Mouse (Mus musculus) ZHBTc4 (cell line): ENCODE data around the gene Ascc1.

Source experiments
- DNase-seq: peaks from one replicate; pipeline ENCODE4 v3.0.0-alpha.2; 2011; ENCODE audit warnings: low read depth, low spot score

Ascc1 gene

DNA sequence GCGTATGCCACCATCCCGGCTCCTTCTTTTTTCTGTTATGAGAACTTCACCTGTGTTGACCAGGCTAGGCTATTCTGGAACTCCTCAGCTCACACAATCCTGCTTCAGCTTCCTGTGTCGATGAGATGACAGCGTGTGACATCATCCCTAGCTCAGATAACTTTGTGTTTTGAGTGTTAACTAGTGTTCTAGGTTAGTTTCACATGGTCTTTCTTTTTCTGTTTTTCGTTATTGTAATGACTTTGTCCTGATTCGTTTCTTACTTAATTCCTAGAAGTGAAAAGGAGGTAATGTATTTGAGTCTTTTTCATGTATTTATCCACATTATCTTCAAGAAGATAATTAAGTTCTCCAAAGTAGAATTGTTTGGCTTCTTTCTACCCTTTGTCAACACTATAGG is 13.6 kb downstream of the Ascc1 start:
- no peak for DNase-seq

DNA sequence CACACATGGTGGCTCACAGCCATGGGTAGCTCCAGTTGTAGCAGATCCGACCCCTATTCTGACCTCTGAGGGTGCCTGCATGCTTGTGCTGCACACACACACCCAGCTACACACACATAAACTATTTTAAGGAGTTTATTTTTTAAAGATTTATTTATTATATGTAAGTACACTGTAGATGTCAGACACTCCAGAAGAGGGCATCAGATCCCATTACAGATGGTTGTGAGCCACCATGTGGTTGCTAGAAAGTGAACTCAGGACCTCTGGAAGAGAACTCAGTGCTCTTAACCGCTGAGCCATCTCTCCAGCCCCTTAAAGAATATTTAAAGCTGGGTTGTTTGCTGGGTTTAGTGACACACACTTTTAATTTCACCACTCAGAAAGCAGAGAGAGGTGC is 16.7 kb downstream of the Ascc1 start:
- DNase-seq = no peak

GRCm38 (mm10) chr10:60023751-60024150 is 21.1 kb downstream of the Ascc1 start:
- no peak for DNase-seq

DNA sequence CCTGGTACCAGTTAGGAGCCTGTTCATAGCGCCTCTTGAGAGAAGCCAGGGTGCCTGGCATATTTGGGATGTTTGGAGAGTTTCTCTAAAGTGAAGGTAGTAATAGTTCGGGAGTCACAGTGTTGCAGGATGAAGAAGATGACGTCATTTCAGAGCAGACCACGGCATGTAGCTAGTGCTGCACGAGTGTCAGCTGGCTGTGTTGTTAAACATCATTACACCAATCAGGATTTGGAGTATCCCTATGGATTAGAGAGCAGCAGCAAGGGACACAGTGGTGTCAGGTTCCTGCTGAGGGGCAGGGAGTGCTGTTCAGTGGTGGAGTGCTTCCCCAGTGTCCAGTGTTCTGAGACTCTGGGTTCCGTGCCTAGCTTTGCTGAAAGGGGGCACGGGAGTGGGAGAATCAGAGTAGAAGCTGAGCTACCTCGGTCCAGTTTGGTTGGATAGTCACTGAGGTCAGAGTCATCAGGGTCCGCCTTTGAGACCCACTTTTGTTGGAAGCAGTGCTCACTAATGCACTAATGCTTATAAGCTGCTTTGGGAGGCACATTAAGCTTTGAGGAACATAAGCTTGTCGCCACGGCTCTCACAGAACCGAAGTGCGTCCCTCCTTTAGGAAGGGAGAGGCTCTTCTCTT is 24.3 kb downstream of the Ascc1 start:
- no peak for DNase-seq

DNA sequence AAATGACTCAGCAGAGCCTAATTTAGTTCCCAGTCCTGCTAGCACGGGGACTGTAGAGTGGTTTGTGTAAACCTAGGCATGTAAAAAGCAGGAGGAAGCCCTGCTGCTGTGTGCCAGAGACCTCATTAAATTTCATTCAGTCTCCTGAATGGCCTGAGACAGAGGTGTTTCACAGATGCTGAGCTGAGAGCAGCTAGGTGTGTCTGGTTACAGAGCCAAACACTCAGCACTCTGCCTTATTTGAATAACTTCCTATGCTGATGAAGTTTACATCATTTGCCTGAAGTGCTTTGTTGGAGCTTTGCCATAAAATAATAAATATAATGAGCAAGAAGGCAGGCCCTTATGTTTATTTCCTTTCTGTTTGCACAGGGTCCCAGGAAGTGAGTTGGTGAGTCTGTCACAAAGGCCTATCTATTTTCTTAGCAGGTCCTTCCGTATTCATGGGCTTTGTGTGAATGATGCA is 25.0 kb downstream of the Ascc1 start:
- no peak for DNase-seq

DNA sequence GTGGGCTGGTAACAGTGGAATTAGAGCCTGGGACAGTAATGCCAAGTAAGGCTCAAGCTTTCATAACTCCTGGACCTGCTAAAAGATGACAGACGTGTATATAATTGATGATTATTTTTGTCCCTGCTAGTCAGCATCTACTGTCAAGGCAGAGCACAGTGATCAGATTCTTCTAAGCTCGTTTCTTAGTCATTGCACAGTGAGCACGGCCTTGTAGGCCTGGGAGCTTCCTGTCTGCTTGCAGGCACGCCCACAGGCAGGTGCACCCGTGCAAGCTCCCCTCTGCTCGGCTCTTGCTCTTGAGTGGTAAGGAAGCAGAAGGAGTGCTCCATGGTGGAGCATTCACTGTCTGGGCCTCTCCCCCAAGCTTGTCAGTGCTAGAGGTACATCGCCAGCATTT is 25.6 kb downstream of the Ascc1 start:
- DNase-seq = peak; percentile 25

- no peak for DNase-seq
Observed at GRCm38 (mm10) chr10:60028979-60029378, 26.4 kb downstream of the Ascc1 start.

DNA sequence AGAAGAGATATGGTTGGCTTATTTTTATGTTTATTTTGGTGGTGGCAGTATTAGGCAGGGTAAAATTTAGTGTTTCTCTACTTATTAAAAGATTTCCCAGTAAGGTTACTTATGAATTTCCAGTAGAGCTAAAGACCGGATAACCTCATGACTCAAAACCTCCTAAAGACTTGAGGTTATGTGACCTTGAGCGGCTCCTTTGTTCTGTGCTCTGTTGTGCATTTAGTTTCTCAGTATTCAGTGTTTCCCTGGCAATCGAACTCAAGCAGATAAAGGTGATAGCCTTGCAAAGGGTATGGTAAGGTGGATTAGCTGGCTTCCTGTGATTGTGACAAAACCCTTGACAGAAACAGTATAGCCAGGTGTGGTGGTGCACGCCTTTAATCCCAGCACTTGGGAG is 26.8 kb downstream of the Ascc1 start:
- peak; percentile 19 for DNase-seq

GRCm38 (mm10) chr10:60031562-60031961 is 29.0 kb downstream of the Ascc1 start:
- no peak for DNase-seq

GRCm38 (mm10) chr10:60031985-60032384 is 29.4 kb downstream of the Ascc1 start:
- no peak for DNase-seq

- no peak for DNase-seq
Observed at GRCm38 (mm10) chr10:60032622-60033021, 30.0 kb downstream of the Ascc1 start.

DNA sequence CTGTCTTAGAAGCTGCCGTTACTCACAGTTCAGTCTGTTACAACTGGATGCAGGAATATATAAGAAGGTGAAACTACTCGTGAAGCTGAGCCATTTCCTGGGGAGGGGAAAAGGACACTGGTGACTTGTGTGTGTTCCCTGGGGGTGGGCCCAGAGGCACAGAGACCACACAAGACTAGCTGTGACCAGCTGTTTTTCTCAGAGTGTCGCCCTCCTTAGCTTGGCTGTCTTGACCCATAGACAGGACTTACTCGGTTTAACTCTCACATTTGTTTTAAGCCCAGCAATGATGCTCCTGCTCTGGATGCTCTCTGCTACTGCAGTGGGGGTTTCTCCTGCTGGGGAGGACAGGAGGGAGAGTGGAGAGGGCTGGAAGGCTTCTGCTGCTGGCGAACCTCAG is 30.5 kb downstream of the Ascc1 start:
- no peak for DNase-seq

DNA sequence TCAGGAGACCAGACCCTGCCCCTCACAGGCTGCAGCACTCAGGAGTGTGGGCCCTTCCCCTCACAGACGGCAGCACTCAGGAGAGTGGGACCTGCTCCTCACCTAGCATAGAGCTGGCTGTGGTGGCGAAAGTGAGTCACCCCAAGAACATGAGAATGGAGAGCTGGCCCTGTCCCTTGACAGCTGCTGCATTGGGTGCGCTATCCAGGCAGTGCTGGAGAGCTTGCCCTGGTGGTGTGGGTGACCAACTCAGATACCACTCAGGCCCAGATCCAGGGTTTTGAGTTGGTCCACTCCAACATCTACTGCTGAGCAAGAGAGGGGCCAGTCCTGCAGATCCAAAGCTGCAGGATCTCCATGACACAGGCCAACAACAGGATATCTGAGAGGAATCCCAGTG is 32.0 kb downstream of the Ascc1 start:
- DNase-seq = no peak

GRCm38 (mm10) chr10:60035744-60036143 is 33.1 kb downstream of the Ascc1 start:
- DNase-seq = no peak

- no peak for DNase-seq
Observed at GRCm38 (mm10) chr10:60042350-60042922, 39.8 kb downstream of the Ascc1 start.

DNA sequence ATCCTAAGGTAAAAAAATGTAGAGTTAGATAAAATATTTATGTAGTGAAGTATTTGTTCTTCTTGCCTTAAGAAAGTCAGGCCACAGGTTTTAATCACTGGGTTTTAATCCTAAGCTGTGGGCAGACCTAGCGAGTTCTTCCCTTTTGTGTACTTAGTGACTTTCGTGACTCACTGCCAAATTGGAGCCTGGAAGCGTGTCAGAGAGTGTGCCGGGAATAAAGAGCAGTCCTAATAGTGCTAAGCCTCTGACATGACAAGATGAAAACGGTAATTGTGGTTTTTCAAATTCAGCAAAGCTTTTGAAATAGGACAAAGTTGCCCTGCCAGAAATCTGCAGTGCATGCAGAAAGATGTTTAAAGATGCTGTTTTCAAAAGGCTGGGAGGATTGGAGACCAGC is 44.1 kb downstream of the Ascc1 start:
- DNase-seq = no peak

GRCm38 (mm10) chr10:60050581-60050980 is 48.0 kb downstream of the Ascc1 start:
- peak; percentile 67 for DNase-seq

DNA sequence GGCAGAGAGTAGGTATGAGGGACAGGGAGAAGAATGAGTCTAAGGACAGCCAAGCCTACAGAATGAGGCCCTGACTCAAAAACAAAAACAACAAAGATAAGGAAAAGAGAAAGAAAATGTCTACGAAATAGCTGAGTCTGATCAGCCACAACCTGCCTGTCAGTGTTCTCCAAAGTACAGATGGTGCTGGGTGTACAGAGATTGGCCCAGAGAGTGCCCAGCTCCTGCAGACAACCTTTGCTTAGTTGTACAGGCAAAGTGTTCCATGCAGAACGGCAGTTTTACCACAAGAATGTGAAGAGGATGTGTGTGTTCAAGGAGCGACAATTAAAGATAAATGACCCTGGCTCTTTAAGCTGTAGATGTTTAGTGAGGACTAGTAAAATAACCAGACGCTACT is 50.5 kb downstream of the Ascc1 start:
- DNase-seq = no peak

- DNase-seq = no peak
Observed at GRCm38 (mm10) chr10:60062173-60062572, 59.6 kb downstream of the Ascc1 start.

- DNase-seq = no peak
Observed at GRCm38 (mm10) chr10:60062931-60063330, 60.3 kb downstream of the Ascc1 start.

- DNase-seq = peak; percentile 67
Observed at GRCm38 (mm10) chr10:60066524-60066923, 63.9 kb downstream of the Ascc1 start.

GRCm38 (mm10) chr10:60075159-60075558 is 72.6 kb downstream of the Ascc1 start:
- DNase-seq = no peak

DNA sequence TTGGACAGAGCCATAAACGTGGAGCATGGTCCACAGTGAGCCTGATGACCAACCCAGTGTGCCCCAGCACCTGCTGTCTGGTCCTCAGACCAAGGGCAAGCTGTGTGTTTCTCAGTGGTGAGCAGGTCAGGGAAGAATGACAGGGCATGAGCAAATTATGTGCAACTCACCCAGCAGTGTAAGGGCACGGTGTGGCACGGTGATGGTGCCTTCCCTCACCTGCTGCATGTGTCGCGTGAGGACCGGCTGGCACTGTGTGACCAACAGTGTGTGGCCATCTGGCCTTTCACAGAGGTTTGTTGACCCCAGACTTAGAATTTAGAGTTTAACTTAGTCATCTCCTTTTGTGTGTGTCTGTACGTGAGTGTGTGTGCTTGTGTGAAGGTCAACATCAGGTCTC is 74.6 kb downstream of the Ascc1 start:
- no peak for DNase-seq
